Mouse (Mus musculus) spleen, postnatal 0 days (tissue): ENCODE data around the gene Npas4. TPM values are rescaled to one million over a fixed set of nuclear protein-coding genes. Genes with fewer than 3 reads are reported as not detected.

Experiments used
- polyA plus RNA-seq: library from polyadenylated mRNA; unstranded; fragments of >200 nt; fragmentation: Nextera tagmentation; extraction: Ambion mirVana; gene quantifications from 2 replicates; pipeline ENCODE4 v1.2.1, GENCODE M21; 2015

Npas4 gene
- 0.04 TPM in 1 of 2 replicates, not detected in the other for polyA plus RNA-seq

GRCm38 (mm10) chr19:4990256-4990625 lies at the start of gene Npas4:
Gene Npas4 (minus strand): TSS chr19:4990316.

DNA sequence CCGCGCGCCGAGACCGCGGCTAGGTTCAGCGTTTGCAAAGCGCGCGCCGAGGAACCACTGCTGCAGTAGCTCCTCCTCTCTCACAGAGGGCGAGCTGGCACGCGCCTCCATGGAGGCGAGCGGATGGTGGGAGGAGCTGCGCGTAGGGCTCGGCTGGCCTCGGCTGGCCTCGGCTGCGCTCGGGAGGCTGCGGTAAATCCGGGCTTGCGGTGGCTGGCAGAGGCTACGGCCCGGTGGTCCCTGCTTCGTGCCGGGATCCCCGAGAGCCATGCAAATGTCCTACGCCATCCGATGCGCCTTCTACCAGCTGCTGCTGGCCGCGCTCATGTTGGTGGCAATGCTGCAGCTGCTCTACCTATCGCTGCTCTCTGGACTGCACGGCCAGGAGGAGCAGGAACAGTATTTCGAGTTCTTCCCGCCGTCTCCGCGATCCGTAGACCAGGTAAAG lies 48.6 kb upstream of the Npas4 start, which contains the start of the genes B4gat1 and AC124502.3:
B4gat1 (plus strand) TSS at position 118 of the 448 bp plus-strand sequence.
AC124502.3 (plus strand) TSS at position 183 of the 448 bp plus-strand sequence.

DNA sequence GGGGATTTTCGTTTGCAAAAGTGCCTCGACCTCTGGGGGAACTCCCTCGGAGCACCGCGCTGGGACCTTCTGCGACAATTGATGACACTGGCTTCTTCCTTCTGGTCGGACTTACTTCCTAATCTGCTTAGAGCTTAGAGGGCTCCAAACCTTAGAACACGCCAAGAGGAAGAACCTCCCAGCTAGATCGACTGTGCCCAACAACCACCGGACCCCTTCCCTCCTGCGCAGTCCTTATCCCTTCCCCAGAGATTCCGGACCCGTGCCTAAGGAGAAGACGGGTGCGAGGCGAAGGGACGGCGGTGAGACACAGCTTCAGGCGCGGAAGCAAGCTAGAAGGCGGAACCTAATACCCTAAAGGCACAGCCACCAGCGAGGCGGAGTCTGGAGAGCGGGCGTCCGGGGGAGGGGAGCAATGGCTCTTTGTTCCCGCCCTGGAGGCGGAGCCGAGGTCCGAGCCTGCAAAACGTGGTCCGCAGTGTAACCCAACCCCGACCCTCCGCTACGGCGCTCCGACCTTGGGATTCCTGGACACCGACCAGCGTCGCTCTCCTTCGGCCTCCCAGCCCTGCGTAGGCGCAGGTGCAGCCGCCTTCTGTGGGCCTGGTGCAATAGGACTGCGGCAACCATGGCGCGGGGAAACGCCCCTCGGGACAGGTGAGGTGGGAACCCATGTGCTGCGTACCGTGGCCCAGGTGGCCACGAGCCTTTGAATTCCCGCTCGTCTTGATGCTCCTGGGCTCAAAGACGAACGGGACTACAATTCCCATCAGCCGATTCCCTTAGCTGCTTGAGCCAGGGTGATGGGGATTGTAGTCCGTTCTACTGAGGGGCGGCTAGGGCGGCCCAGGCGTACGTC lies 33.7 kb upstream of the Npas4 start, which contains the start of gene Slc29a2:
Slc29a2 (plus strand) TSS at position 240 of the 859 bp plus-strand sequence.

GRCm38 (mm10) chr19:4961928-4962601 lies 28.1 kb downstream of the Npas4 start, which contains the start of gene Mrpl11:
Gene Mrpl11 (plus strand): TSS chr19:4962147.

GRCm38 (mm10) chr19:4942551-4943252 lies 47.4 kb downstream of the Npas4 start, which contains the start of gene Peli3:
Gene Peli3 (minus strand): TSS chr19:4943127.

Other genes with a start within 250 kb of the Npas4 start
- 24.7 and 27.6 TPM in 2 replicates for gene Rbm4b, start 233.8 kb downstream of the Npas4 start, polyA plus RNA-seq
- 18.2 and 21.2 TPM in 2 replicates for gene Rbm4, start 196.4 kb downstream of the Npas4 start, polyA plus RNA-seq
- 15.6 and 16.1 TPM in 2 replicates for gene Gm21992, start 178.7 kb downstream of the Npas4 start, polyA plus RNA-seq
- gene Rbm14, start 178.7 kb downstream of the Npas4 start, polyA plus RNA-seq: 32.0 and 37.2 TPM in 2 replicates
- 42.7 TPM in 2 replicates for gene Ccs, start 151.0 kb downstream of the Npas4 start, polyA plus RNA-seq
- gene Ccdc87, start 150.9 kb downstream of the Npas4 start, polyA plus RNA-seq: not detected in 2 replicates
- gene Ctsf, start 135.2 kb downstream of the Npas4 start, polyA plus RNA-seq: 56.0 and 61.5 TPM in 2 replicates
- 1.1 and 1.2 TPM in 2 replicates for gene Actn3, start 112.4 kb downstream of the Npas4 start, polyA plus RNA-seq
- 13.3 and 14.1 TPM in 2 replicates for gene Zdhhc24, start 111.6 kb downstream of the Npas4 start, polyA plus RNA-seq
- 1.1 and 1.3 TPM in 2 replicates for gene Bbs1, start 83.7 kb downstream of the Npas4 start, polyA plus RNA-seq
- 39.0 and 42.5 TPM in 2 replicates for gene Dpp3, start 62.0 kb downstream of the Npas4 start, polyA plus RNA-seq
- gene Peli3, start 47.2 kb downstream of the Npas4 start, polyA plus RNA-seq: 0.23 and 0.37 TPM in 2 replicates
- 61.8 and 64.4 TPM in 2 replicates for gene Mrpl11, start 28.2 kb downstream of the Npas4 start, polyA plus RNA-seq
- 2.0 and 2.2 TPM in 2 replicates for gene Slc29a2, start 33.5 kb upstream of the Npas4 start, polyA plus RNA-seq
- gene B4gat1, start 48.5 kb upstream of the Npas4 start, polyA plus RNA-seq: 11.1 and 13.7 TPM in 2 replicates
- gene AC124502.3, start 48.6 kb upstream of the Npas4 start, polyA plus RNA-seq: 0.15 and 0.46 TPM in 2 replicates
- 39.5 and 39.6 TPM in 2 replicates for gene Brms1, start 51.0 kb upstream of the Npas4 start, polyA plus RNA-seq
- 0.75 and 0.99 TPM in 2 replicates for gene Rin1, start 60.2 kb upstream of the Npas4 start, polyA plus RNA-seq
- gene Cd248, start 77.8 kb upstream of the Npas4 start, polyA plus RNA-seq: 11.8 and 17.6 TPM in 2 replicates
- gene Tmem151a, start 95.2 kb upstream of the Npas4 start, polyA plus RNA-seq: 4.4 and 4.5 TPM in 2 replicates
- 43.9 and 51.8 TPM in 2 replicates for gene Yif1a, start 98.2 kb upstream of the Npas4 start, polyA plus RNA-seq
- 0.78 and 0.99 TPM in 2 replicates for gene Cnih2, start 108.2 kb upstream of the Npas4 start, polyA plus RNA-seq
- gene Rab1b, start 116.8 kb upstream of the Npas4 start, polyA plus RNA-seq: 88.0 and 103 TPM in 2 replicates
- 2.9 and 4.6 TPM in 2 replicates for gene Klc2, start 128.2 kb upstream of the Npas4 start, polyA plus RNA-seq